Mouse (Mus musculus) urinary bladder, adult 2 months (tissue): ENCODE data around the gene Tia1. TPM values are rescaled to one million over a fixed set of nuclear protein-coding genes. Genes with fewer than 3 reads are reported as not detected.

Experiments
- DNase-seq: peaks from one replicate; pipeline ENCODE4 v3.0.0; 2022; ENCODE audit warnings: low spot score
- polyA plus RNA-seq: library from polyadenylated mRNA; depleted of rRNA; stranded (reverse); fragments of >200 nt; gene quantifications from 2 replicates; pipeline ENCODE4 v1.2.3, GENCODE M21; 2012

Gene Tia1
- polyA plus RNA-seq, 1 experiment, result 74.2 TPM

DNA sequence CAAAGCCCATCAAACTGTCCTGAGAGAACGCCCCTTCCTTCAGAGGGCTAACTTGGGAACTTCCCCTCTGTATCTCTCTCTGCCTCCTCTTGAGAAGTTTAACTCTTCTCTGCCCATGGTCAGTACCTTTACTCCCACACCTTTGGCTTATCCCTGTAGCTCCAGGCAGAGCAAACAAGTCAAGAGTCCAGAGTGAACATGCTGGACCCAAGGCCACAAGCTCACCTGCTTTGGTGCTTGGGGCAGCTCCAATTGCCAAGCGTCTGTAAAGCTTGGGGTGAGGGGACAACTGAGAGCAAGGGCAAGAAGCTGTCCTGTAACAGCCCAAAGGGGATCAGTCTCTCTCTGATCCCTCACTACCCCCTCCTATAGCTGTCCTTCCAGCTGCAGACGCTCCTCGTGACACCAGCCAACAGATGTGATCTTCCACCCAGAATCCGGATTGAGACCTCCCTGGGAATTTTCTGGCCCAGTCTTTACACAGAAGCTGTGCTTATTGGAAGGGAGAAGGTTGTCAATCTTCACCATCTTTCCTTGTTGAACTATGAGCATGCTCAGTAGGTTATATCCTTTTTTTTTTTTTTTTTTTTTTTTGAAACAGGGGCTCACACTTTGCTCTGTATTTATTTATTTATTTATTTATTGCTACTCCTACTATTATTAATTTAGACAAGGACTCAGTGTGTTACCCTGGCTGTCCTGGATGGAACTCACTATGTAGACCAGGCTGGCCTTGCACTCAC lies 18.5 kb upstream of the Tia1 start:
- DNase-seq, result no peak

- no peak for DNase-seq
These were observed 16.7 kb upstream of the Tia1 start for GRCm38 (mm10) chr6:86387313-86387712.

GRCm38 (mm10) chr6:86388461-86388860 lies 15.6 kb upstream of the Tia1 start:
- no peak for DNase-seq

- no peak for DNase-seq
These were observed 12.7 kb upstream of the Tia1 start for GRCm38 (mm10) chr6:86391326-86391725.

DNA sequence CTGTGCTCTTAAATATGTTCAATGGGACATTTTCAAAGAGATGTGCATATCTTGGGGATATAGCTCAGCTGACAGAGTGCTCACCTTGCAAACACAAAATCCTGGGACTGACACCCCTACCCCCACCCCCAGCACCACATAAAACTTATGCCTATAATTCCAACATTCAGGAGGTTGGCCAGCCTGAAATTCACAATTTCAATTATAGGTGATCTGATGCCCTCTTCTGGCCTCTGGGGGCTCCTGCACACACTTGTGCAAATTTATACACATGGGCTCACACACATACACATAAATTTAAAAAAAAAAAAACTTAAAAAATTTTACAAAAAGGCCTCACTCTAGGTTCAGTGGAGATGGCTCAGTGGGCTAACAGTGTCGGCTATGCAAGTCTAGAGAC lies 10.8 kb upstream of the Tia1 start:
- no peak for DNase-seq

DNA sequence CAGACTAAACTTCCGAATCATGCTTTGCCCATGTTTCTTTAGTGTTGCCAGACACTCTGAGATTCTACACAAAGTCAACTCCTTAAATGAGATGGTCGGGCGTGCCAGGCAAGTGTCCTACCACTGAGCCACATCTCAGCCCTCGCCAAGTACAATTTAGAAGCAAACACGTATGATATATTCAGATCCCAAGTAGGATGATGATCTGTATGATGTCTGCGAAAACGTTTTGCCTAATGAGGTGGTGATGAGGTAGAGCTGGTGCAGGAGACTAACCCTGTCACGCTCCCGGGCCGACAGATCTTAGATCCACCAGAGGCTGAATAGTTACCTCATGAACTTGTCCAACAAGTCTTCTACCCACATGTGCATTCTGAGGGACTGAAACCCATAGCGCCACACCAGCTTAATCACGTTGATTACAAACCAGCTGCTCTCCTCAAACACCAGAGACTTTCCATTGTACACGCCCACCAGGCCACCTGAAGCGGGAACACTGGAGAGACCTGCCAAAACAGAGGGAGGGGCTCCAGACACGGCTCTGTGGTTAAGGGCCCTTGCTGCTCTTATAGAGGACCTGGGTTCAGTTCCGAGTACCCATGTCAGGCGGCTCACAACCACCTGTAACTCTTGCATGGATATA lies 9.8 kb upstream of the Tia1 start:
- DNase-seq, result no peak

DNA sequence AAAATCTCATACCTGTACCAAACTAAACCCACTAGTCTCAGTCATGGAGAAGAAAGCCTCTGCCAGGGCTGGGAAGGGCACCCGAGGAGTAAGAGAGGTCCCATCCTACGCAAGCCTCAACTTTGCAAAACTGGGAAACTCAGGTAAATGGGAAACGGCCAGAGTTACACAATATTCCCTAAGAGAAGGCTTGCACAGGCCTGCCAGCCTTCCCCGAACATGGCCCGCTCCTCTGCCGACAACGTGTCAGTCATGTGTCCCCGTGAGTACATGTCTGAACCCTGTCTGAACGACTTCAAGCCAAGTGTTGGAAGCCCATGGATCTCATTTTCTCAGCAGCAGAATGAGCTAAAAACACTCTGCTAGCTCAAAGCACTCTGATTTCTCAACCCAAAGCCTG lies 9.0 kb upstream of the Tia1 start:
- DNase-seq, result no peak

DNA sequence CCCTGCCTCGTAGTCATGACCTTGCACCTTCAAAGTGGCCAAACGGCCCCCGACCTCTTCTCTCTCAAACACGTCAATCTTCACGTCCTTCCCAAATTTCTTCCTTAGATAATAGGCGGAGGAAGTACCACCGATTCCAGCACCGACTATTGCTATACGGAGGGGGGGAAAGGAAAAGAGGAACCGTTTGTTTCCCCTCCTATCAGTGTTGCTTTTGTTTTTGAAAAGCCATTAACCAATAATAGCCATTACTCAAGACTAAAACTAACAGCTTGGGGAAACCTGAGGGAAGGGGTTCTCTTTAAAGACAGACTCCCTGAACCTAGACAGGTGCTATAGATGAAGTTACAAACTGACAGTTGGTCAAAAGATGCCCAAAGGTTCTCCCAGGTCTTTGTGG lies 8.1 kb upstream of the Tia1 start:
- no peak for DNase-seq

- DNase-seq, result peak; percentile 89
These were observed 7.3 kb upstream of the Tia1 start, which contains the start of gene Pcyox1 for GRCm38 (mm10) chr6:86396581-86397256. Pcyox1 (minus strand) TSS chr6:86397154.

DNA sequence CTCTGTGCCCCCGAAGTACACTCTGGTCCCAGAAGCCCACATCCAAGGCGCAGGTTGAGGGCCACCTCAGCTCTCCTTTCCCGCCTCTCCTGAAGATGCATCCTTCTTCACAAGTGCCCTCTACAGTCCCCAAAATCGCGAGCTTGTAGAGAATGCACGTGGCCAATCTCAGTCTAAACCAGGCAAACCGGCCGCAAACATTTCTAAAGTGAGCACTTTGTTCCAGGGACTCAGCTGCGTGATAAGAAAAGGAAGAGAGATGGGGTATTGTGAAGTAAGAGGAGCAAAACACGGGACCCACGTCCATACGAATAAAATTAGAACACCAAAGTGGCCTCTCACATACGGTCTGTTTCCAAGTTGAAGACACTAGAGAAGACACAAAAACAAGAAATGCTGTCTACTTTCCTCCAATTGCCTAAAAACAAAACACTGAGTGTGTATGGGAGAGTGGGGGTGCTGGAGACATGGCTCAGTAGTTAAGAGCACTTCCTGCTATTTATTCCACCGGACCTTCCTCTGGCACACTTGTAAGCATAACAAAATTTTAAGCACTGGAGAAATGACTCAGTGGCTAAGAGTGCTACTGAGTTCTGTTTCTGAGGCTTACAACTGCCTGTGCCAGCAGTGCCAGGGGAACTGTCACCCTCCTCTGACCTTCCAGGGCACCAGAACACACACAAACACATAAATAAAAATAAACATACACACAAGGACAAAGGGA lies 6.6 kb upstream of the Tia1 start:
- no peak for DNase-seq

- no peak for DNase-seq
These were observed 5.0 kb upstream of the Tia1 start for GRCm38 (mm10) chr6:86398986-86399385.

GRCm38 (mm10) chr6:86399995-86400394 lies 4.0 kb upstream of the Tia1 start:
- no peak for DNase-seq

DNA sequence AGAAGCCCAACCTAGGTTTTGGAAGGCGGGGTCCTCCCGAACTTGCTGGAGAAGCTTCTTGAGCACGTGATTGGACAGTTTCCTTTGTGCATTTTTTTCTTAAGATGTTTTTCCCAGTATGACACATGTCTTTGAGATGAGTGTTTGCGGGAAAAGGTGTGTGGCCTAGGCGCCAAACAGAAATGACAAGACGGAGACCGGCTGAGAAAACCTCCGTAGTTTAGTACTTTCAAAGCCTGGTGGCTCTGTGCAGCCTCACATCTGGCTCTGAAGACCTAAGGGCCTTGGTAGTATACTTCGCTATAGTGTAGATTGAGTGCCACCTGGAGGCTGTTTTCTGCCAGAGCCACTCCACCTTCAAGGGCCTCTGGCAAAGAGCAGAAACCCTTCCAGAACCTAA lies 3.0 kb upstream of the Tia1 start:
- no peak for DNase-seq

- DNase-seq, result no peak
These were observed 1.1 kb upstream of the Tia1 start for GRCm38 (mm10) chr6:86402681-86403607.

- DNase-seq, result peak; percentile 83
These were observed 305 bp upstream of the Tia1 start for GRCm38 (mm10) chr6:86403728-86404099.

- DNase-seq, result no peak
These were observed 977 bp downstream of the Tia1 start for GRCm38 (mm10) chr6:86404996-86405395.

- no peak for DNase-seq
These were observed 2.3 kb downstream of the Tia1 start for GRCm38 (mm10) chr6:86406306-86406705.

DNA sequence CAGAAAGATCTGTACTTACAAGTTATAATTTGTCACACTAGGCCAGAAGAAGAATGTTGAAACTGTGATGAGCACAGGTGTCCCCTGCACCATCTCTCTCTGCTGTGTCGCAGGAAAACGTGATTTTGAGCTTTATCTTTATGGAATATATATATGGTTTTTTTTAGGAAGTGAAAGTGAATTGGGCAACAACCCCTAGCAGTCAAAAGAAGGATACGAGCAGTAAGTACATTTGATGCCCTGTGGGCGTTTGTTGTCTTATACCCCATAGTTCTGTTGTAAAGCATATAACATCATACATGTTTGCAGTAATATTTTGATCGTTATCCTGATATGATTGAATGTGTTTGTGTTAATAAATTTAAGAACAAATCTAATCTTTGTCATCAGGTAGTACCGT lies 14.7 kb downstream of the Tia1 start:
- no peak for DNase-seq

- DNase-seq, result no peak
These were observed 15.2 kb downstream of the Tia1 start for GRCm38 (mm10) chr6:86419239-86419638.

GRCm38 (mm10) chr6:86420491-86420890 lies 16.5 kb downstream of the Tia1 start:
- DNase-seq, result no peak

- DNase-seq, result no peak
These were observed 22.3 kb downstream of the Tia1 start, which contains the start of gene Gm44790 for GRCm38 (mm10) chr6:86426358-86426757. Gm44790 (plus strand) TSS chr6:86426658.
